Mouse (Mus musculus): ENCODE measurements around the gene Esf1. TPM values are rescaled to one million over a fixed set of nuclear protein-coding genes. Genes with fewer than 3 reads are reported as not detected.
"Not testable (repeated sequence)": the region's sequence is repeated elsewhere in the genome, so short reads cannot be mapped to it uniquely, and the experiment has no call there.

Esf1 gene
- total RNA-seq (2021), result 10 to 100 TPM; 16.0 to 23.9 TPM

DNA sequence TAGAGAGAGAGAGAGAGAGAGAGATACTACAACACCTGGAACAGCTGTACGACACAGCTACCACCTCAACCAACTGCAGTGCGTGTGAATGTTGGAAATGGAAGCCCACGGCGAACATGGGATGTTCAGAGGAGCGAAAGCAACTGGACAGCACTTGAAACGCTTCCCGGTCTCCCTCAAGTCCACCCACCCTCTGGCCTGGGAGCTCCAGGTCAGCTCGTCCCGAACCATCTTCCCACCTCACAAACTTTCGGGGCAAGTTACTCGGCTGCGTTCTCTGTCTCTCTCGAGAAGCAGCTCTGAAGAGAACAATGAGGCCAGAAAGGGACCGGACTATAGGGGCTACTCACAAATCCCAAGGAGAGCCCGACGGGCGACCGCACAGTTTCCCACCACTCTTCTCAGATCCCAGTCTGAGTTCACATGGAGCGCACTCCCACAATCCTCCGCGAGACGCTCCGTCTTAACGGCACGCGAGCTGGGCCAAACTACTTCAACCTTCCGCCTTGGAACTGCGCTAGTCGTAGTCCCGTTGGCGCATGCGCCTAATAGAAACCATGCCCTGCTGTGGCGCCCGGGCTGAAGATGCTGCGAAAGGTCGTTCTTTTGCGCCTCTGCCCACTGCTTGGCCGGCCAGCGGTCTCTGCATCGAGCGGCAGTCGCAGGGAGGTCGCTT, at the start of gene Esf1, which contains the start of gene Ndufaf5:
TSS of gene Esf1 (minus strand) at position 438 of the 676 bp plus-strand sequence.
TSS of gene Ndufaf5 (plus strand) at position 523 of the 676 bp plus-strand sequence.
- intact Hi-C loops (cut with DNase I), result loop anchor here (2.0 to 10.0 kb wide), 2 partner anchors 225 to 257 kb away; partner anchors contain the start of gene Macrod2
- peak; percentile 99 for DNase-seq (ENCODE audit: low spot score in 2 of 2)

DNA sequence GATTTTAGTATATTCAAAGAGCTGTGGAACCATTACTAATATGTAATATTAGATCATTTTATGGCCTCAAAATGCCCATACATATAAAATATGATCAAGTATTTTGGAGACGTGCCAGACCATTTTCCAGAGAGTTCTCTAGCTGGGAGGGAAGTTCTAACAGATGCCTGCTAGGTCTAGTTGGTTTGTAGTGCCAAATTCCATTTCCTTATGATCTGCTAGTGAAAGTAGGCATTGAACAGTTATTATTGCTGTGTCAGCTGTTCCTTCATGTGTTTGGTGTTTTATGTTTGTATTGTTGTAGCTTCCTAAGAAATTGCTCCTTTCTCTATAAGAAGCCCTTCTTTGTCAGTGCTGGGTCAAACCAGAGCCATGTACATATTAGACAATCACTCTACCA, 45.6 kb upstream of the Esf1 start:
- intact Hi-C loops (cut with DNase I), result no loop called here
- no peak for DNase-seq (ENCODE audit: low spot score in 2 of 2)

DNA sequence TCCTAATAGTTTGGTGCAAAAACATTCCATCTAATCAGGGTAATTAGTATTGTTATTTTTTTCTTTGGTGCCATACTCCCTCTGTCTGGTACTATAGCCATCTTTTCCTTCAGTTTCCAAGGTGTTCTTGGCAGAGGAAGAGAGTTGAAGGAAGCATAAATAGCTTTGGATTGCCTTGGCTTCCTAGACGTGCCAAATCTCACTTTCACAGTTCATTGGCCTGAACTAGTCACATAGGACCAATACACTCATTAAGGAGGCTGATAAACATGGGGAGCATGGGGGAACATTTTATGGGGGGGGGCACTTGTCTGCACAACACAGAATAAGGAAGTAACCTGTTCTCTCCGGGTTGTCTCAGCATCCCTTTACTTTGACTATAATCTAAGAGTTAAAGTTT, 45.1 kb upstream of the Esf1 start:
- intact Hi-C loops (cut with DNase I), result no loop called here
- no peak for DNase-seq (ENCODE audit: low spot score in 2 of 2)

DNA sequence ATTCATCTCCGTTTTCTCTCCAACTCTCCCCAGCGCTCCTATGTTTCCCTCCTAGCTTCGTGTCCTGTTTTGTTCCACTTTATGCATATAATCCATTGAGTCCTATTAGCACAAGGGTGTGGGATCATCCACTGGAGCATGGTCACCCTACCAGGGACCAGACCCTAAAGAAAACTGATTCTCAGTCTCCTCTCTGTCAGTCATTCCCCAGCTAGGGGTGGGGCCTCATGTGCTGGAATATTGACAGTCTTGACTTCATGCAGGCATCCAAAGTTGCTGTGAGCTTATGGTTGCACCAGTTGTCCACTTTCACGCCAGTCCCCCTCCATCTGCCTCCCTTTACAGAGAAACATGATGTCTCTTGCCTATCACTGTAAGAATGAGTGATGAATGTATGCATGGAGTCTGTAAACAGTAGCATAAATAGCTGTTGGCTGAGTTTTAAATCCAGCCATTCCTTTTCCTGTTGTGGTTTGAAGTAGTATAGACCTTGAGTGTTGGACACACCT, 44.2 kb upstream of the Esf1 start:
- no peak for DNase-seq (ENCODE audit: low spot score in 2 of 2)
- intact Hi-C loops (cut with DNase I), result no loop called here

DNA sequence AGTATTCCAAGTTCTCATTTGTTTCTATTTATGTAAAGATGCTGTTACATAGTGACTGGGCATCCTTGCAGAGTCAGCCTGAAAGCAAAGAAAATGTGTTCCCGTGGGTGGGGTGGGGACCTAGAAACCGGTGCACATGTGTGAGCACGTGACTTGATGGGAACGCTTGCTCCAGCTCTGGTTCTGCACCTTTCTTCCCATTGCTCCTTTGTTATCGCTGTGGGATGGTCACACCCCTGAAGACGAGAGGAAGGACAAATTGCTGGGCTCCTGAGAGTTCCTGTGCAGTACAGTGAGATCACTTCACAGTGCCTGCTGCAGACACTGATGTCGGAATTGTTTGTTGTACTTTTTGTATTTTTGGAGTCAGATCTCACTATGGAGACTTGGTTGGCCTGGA, 33.4 kb upstream of the Esf1 start:
- intact Hi-C loops (cut with DNase I), result loop anchor here (5.0 kb wide), 2 partner anchors 194 to 224 kb away; partner anchors contain the start of gene Macrod2
- no peak for DNase-seq (ENCODE audit: low spot score in 2 of 2)

DNA sequence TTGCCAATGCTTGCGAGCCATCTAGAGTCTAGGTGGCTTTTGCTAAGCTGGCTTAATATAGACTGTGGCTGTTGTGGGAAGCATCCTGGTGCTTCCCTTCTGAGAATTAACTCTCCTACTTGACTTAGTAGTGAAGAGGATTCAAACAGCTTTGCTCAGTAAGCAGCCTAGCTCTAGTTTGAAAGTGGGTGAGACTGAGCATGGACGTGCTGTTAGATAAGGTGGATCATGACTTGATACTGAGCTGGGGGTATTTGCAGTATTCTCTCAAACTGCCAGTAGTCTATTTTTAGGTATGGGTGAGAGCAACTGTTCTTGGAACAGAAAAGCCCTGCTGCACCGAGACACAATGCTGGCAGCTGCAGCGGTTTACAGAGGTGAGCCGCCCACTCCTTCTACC, 32.2 kb upstream of the Esf1 start:
- DNase-seq (ENCODE audit: low spot score in 2 of 2), result no peak
- intact Hi-C loops (cut with DNase I), result loop anchor here (5.0 kb wide), 2 partner anchors 195 to 225 kb away; partner anchors contain the start of gene Macrod2

DNA sequence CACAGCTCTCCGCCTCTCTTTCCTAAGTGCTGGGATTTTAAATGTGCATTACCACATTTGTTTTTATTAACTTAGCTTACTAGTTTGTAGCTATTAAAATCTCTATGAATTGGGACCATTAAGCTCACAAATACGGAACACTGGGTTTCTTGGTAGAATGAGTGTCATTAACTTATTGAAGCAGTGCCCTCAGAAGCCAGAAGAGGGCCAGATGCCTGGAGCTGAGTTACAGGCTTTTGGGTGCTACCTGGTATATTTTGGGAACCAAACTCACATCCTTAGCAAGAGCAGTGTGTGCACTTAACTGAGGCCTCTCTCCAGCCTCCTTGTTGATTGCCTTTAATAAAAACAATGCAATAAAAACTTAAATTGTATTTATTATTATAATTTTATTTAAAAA, 30.3 kb upstream of the Esf1 start:
- DNase-seq (ENCODE audit: low spot score in 2 of 2), result no peak
- intact Hi-C loops (cut with DNase I), result loop anchor here (5.0 kb wide), 2 partner anchors 197 to 227 kb away; partner anchors contain the start of gene Macrod2

DNA sequence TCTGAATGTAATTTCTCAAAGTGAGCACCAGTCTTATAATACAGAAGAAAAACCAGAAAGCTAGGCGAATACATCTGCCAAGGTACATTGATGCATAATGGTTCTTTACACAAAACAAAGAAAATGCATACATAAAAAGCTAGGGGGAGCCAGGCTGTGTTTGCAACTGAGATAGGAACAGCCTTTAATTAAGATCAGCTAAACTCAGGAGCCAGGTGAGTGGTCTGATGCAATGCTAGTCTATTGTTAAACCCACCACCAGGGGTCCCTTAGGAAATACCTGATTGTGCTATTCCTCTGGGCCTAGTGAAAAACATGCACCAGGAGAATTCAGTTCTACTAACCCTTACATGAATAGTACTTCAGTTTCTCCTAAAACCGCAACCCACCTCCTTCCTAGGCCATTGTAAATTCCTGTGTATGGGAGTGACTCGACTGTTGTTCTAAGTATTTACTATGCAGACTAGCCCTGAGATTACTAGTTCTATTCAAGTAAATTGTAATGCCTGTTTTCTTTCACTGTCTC, 15.4 kb upstream of the Esf1 start:
- intact Hi-C loops (cut with DNase I); DNase-seq (ENCODE audit: low spot score in 2 of 2): not testable (repeated sequence)

DNA sequence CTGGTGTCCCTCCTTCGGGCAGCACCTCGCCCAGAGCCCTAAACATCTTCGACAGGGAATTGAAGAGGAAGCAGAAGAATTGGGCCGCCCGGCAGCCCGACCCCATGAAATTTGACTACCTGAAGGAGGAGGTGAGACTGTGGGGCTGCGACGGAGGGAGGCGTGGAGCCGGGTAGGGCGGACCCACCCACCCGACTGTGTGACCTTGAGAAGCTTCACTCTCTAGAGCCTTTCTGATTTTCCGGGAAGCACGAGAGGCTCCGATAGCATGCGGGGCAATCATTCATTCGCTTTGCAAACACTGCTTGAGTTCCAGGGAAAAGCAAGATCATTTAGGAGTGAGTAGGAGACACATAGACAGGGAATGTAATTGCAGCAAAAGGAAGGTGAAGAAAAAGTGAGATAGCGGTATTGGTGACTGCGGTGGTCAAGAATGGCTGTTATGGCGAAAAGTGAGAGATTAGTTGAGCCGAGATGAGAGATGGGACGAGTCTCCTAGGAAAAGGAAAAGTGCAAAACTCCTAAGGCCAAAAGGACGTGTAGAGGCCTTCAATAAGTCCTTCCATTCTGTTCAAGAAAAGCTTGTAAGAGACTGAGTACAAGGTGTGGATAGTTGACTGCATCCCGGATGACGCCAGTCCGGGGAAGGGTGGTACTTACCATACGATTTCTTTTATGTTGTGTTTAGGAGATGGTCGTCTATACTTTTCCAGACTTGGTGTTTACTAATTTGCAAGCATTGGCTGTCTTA, 614 bp upstream of the Esf1 start:
- DNase-seq (ENCODE audit: low spot score in 2 of 2), result no peak
- intact Hi-C loops (cut with DNase I), result loop anchor here (2.0 to 10.0 kb wide), 2 partner anchors 224 to 256 kb away; partner anchors contain the start of gene Macrod2

DNA sequence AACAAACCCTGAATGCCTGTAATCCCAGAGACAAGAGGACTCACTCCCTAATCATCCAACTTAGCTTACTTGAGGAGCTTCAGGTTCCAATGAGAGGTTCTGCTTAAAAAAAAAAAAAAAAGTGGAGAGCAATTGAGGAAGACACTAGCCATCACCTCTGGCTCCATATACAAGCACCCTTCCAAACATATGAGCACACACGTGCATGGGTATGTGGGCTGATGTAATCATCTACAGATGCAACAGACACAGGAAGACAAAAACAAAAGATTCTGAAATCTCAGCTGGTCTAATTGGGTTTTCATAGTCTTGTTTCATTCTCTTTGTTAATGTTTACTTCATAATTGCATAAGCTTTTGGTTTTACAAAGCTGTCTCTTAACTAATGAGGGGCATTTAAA, 1.3 kb downstream of the Esf1 start:
- intact Hi-C loops (cut with DNase I), result loop anchor here (10.0 kb wide), 2 partner anchors 104 to 744 kb away; partner anchors contain the start of gene Tasp1
- no peak for DNase-seq (ENCODE audit: low spot score in 2 of 2)

DNA sequence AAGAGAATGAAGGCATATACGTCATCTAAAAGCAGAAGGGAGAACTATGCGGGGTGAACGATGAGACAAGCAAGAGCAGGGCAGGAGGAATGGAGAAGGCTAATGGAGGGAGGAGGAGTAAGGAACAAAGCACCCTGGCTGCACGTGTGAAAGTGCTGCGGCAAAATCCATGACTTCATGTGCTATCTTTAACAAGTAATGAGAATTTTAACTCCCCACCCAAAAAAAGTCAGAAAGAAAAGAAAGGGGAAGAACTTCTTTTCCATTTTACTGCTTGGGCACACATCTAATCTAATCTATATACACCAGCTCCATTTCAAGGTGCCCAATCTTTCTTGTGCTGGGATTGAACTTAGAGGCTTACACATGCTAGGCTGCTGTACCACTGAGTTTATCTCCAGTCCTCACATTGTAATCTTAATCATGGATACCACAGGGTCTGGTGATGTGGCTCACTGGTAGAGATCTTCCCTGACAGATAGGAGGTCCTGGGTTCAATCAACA, 7.0 kb downstream of the Esf1 start:
- intact Hi-C loops (cut with DNase I), result loop anchor here (10.0 kb wide), 2 partner anchors 99 to 739 kb away; partner anchors contain the start of gene Tasp1
- no peak for DNase-seq (ENCODE audit: low spot score in 2 of 2)

DNA sequence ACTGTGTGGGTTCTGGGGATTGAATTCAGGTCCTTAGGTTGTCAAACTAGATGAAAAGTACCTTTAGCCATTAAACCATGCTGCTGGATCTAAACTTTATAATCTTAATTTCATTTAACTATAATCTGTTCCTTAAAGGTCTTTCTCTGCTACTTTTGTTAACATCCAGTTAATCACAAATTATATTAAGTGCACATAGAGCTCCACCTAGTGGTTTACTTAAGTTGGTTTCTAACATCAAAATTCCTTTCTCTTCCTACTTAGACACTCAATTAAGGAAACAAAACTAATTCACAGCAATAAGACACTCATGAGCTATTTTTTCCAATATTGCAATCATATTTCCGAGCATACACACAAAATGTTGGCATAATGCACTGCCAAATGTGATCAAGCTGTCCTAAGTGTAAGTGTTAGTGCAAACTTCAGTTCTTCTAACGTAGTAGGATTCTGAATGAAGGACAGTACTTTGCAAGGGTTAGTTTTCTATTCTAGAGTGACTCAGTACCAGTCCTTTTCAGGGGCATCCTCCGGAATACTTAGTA, 11.1 kb downstream of the Esf1 start:
- DNase-seq (ENCODE audit: low spot score in 2 of 2), result no peak
- intact Hi-C loops (cut with DNase I), result loop anchor here (5.0 kb wide), 2 partner anchors 567 to 777 kb away; no protein-coding TSS in a partner anchor

DNA sequence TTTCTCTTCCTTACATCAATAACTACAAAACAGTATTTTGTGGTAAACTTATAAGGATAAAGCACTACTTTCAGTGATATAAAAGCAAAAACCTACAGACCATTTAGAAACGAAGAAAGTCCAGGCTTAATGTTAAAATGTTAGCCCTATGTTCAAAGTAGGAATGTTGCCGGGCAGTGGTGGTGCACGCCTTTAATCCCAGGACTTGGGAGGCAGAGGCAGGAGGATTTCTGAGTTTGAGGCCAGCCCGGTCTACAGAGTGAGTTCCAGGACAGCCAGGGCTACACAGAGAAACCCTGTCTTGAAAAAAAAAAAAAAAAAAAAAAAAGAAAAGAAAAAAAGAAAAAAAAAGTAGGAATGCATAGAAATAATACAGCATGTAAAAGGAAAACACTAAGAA, 18.6 kb downstream of the Esf1 start, which contains the start of gene Gm17374:
TSS of gene Gm17374 (plus strand) at position 301 of the 400 bp plus-strand sequence.
- DNase-seq (ENCODE audit: low spot score in 2 of 2); intact Hi-C loops (cut with DNase I): not testable (repeated sequence)

DNA sequence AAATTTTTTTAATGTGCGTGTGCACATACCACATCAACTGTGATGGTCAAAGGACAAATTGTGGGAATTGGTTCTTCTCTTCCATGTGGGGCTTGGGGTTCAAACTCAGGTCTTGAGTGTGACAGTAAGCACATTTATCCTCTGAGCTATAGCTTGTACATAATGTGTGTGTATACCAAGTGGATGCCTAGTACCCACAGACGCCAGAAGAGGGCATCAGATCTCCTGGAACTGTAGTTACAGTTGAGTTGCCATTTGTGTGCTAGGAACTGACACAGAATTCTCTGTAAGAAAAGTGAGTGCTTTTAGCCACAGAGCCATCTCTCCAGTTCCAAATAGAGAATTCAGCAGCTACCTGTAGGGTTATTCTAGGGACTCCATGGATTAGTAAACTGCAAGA, 44.8 kb downstream of the Esf1 start:
- intact Hi-C loops (cut with DNase I), result no loop called here
- DNase-seq (ENCODE audit: low spot score in 2 of 2), result no peak

DNA sequence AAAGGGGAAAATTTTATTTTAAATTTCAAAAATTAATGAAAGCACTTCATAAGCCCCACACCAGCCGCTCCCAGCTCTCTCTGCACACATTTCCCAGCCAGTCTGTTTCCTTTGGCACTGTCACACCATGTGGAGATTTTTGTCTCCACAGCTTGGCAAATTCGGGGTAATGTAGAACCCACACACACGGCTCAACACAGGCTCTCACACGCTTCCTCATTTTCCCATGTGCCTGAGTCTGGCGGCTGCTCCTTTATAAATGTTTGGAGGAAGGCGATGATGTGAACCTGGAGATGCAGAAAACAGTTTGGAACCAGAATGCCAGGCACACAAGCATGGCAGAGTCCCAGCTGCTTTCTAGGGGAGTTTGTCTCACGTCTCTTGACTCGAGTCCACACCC, 56.5 kb downstream of the Esf1 start:
- intact Hi-C loops (cut with DNase I), result no loop called here
- peak; percentile 26 to 37 for DNase-seq (ENCODE audit: low spot score in 2 of 2)

DNA sequence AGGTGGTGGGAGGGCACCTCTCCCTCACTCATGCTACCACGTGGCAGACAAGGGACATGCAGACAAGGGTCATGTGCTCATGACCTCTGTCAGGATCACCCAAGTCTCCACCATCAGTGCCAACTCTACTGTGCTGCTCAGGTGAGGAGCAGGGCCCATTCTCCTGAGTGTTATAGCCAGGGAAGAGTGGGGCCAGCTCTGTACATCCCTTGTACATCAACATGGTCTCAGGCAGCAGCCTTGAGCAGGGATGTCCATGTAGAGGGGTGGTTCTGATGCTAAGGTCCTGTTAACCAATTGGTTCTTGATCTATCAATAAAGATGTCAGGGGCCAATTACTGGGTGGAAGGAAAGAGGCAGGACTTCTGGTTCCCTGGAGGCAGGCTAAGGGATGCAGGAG, 61.4 kb downstream of the Esf1 start:
- no peak for DNase-seq (ENCODE audit: low spot score in 2 of 2)
- intact Hi-C loops (cut with DNase I), result no loop called here

DNA sequence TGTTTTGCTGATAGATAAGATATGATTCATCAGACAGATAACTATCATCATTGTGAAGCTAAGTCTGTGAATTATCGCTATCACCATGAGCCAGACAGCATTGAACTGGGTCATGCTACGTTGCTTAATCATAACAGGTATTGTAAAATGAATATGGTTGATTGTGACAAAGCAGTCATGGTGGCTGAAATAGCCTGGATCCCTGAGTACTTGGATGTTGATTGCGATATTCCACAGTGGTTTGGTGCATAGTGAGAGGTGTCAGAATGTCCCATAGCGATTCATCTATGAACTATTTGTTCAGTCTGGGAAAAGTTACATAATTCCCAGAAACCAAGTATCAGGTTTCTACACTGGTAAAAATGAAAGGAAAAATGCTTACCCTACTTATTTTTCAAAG, 62.7 kb downstream of the Esf1 start:
- intact Hi-C loops (cut with DNase I), result no loop called here
- DNase-seq (ENCODE audit: low spot score in 2 of 2), result no peak

DNA sequence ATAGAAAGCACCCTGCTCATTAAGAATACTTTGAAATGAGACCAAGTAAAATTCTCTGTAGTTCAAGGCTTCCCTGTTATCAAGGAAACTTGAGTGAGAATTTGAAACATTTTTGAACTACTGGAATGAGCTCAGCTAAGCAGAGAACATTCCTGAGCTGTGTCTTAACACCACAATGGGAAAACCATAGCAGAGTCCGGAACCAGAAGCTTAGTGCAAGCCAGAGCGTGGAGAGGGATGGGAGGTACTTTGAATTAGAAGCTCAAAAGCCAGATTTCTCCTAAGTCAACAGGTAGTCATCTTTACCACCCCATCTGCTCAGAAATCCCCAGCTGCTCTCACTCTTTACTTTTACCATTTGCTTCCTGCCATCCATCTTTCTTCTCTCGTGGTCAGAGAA, 65.4 kb downstream of the Esf1 start:
- DNase-seq (ENCODE audit: low spot score in 2 of 2), result peak; percentile 4 to 6
- intact Hi-C loops (cut with DNase I), result no loop called here
